Mouse (Mus musculus): ENCODE data around the gene Nt5dc3.

DNA sequence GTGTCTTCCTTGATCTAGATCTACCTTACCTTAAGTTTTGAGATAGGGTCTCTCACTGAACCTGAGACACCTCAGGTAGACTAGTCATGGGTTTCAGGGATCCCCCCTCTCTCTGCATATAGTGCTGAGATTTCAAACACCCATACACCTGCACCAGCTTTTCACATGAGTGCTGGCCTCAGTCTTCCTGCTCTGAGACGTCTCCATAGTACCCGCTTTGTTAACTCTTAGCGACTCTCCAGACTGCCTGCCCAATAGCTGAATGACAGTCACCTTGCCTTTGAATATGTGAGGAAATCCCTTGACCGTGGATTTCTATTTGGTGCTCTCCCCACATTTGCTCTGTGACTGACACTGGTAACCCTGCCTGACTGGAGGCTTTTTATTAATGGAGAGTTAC is 15.4 kb downstream of the Nt5dc3 start:
- no peak for TF ChIP-seq CTCF (IDR thresholded peaks at IDR 0.05; ENCODE audit: low read depth, low read length)
- no peak for TF ChIP-seq POLR2A (IDR thresholded peaks at IDR 0.05; ENCODE audit: borderline replicate concordance, low read depth, low read length)

Data from bone marrow macrophage, adult 2 months (primary cell).